Mouse (Mus musculus): ENCODE measurements at regions not wholly inside any gene's neighbourhood (a gene's known extent, or its start where the extent isn't known, plus 50 kb on each side); places are given as distances from the start of the nearest gene placed in this dataset.
A peak's percentile ranks its signal among the peaks of the same experiment; 100 is the strongest.

GRCm38 (mm10) chr14:67626181-67626580, 1617.2 kb upstream of the Gulo start:
- no peak for ATAC-seq (ENCODE audit: insufficient number of reproducible peaks, low FRiP score, low TSS enrichment, low read depth)
- H3K4me3 ChIP-seq: no peak overlapping the region
- H3K27ac ChIP-seq: no peak overlapping the region
- 82% methylated on average over 8 of the region's 8 CpGs for WGBS
- no peak overlapping the region for H3K9ac ChIP-seq
- H3K27me3 ChIP-seq: no peaks in the 10 kb centered on the region; the same call in 1 of the 2 replicates
- H3K4me1 ChIP-seq: no peaks in the 10 kb centered on the region
- no peak overlapping the region for H3K4me2 ChIP-seq
- H3K9me3 ChIP-seq: no peaks in the 10 kb centered on the region
- no peaks in the 10 kb centered on the region for H3K36me3 ChIP-seq

GRCm38 (mm10) chr14:67623841-67624480, 1615.0 kb upstream of the Gulo start:
- Histone ChIP-seq H3K27ac (no peak overlapping the region), H3K36me3 (no peaks in the 10 kb centered on the region), H3K4me3 (no peak overlapping the region), H3K9me3 (no peaks in the 10 kb centered on the region), H3K27me3 (no peaks in the 10 kb centered on the region; the same call in 1 of the 2 replicates), H3K4me2 (no peak overlapping the region), H3K9ac (no peak overlapping the region), H3K4me1 (no peaks in the 10 kb centered on the region)
- no peak for ATAC-seq (ENCODE audit: insufficient number of reproducible peaks, low FRiP score, low TSS enrichment, low read depth)
- 72% methylated on average over 4 of the region's 4 CpGs for WGBS

- no peak overlapping the region for H3K27ac ChIP-seq
- 77% methylated on average over 6 of the region's 6 CpGs for WGBS
- H3K9me3 ChIP-seq: no peaks in the 10 kb centered on the region
- no peaks in the 10 kb centered on the region for H3K36me3 ChIP-seq
- no peaks in the 10 kb centered on the region for H3K4me1 ChIP-seq
- H3K4me3 ChIP-seq: no peak overlapping the region
- H3K9ac ChIP-seq: no peak overlapping the region
- no peak overlapping the region for H3K4me2 ChIP-seq
- no peaks in the 10 kb centered on the region; the same call in 1 of the 2 replicates for H3K27me3 ChIP-seq
- ATAC-seq (ENCODE audit: insufficient number of reproducible peaks, low FRiP score, low TSS enrichment, low read depth): no peak
These were observed 1613.9 kb upstream of the Gulo start for GRCm38 (mm10) chr14:67622911-67623310.

GRCm38 (mm10) chr14:67621486-67621885, 1612.5 kb upstream of the Gulo start:
- no peak overlapping the region for H3K9ac ChIP-seq
- no peaks in the 10 kb centered on the region for H3K4me1 ChIP-seq
- H3K4me2 ChIP-seq: no peak overlapping the region
- ATAC-seq (ENCODE audit: insufficient number of reproducible peaks, low FRiP score, low TSS enrichment, low read depth): no peak
- no peak overlapping the region for H3K27ac ChIP-seq
- H3K9me3 ChIP-seq: no peaks in the 10 kb centered on the region
- WGBS: 54% methylated on average over 2 of the region's 2 CpGs
- no peaks in the 10 kb centered on the region for H3K36me3 ChIP-seq
- no peaks in the 10 kb centered on the region; the same call in 1 of the 2 replicates for H3K27me3 ChIP-seq
- H3K4me3 ChIP-seq: no peak overlapping the region

- Histone ChIP-seq H3K4me2 (no peak overlapping the region), H3K4me1 (no peaks in the 10 kb centered on the region), H3K9me3 (no peaks in the 10 kb centered on the region), H3K36me3 (no peaks in the 10 kb centered on the region), H3K27ac (no peak overlapping the region), H3K4me3 (no peak overlapping the region), H3K27me3 (no peaks in the 10 kb centered on the region; the same call in 1 of the 2 replicates), H3K9ac (no peak overlapping the region)
- no peak for ATAC-seq (ENCODE audit: insufficient number of reproducible peaks, low FRiP score, low TSS enrichment, low read depth)
- 26% methylated on average over 4 of the region's 4 CpGs for WGBS
These were observed 1612.0 kb upstream of the Gulo start for GRCm38 (mm10) chr14:67620854-67621476.

GRCm38 (mm10) chr14:67619571-67619970, 1610.6 kb upstream of the Gulo start:
- no peaks in the 10 kb centered on the region; the same call in 1 of the 2 replicates for H3K27me3 ChIP-seq
- H3K4me3 ChIP-seq: no peak overlapping the region
- 71% methylated on average over 4 of the region's 4 CpGs for WGBS
- H3K4me1 ChIP-seq: 0 out of 2 replicates have a peak, but pooled peaks cover 2% of the 10 kb centered on the region
- H3K27ac ChIP-seq: no peak overlapping the region
- ATAC-seq (ENCODE audit: insufficient number of reproducible peaks, low FRiP score, low TSS enrichment, low read depth): no peak
- H3K4me2 ChIP-seq: no peak overlapping the region
- no peak overlapping the region for H3K9ac ChIP-seq
- H3K9me3 ChIP-seq: no peaks in the 10 kb centered on the region
- H3K36me3 ChIP-seq: no peaks in the 10 kb centered on the region

- ATAC-seq (ENCODE audit: insufficient number of reproducible peaks, low FRiP score, low TSS enrichment, low read depth): no peak
- whole genome bisulfite sequencing: 27% methylated on average over 11 of the region's 11 CpGs
- H3K9me3 ChIP-seq: no peaks in the 10 kb centered on the region
- no peak overlapping the region for H3K9ac ChIP-seq
- H3K4me3 ChIP-seq: no peak overlapping the region
- peaks cover 31% of the 10 kb centered on the region for H3K4me1 ChIP-seq
- H3K27ac ChIP-seq: 0 out of 2 replicates have a peak overlapping the region, but pooled peaks have one; percentile 19
- no peaks in the 10 kb centered on the region for H3K36me3 ChIP-seq
- peak overlapping the region; percentile 56 for H3K4me2 ChIP-seq
- H3K27me3 ChIP-seq: peaks cover 4% of the 10 kb centered on the region; the same call in 1 of the 2 replicates
These were observed 1605.4 kb upstream of the Gulo start for GRCm38 (mm10) chr14:67614369-67614768.

- Histone ChIP-seq H3K4me3 (peak overlapping the region; percentile 25), H3K4me2 (peak overlapping the region; percentile 56), H3K4me1 (peaks cover 31% of the 10 kb centered on the region), H3K9ac (no peak overlapping the region), H3K27me3 (peaks cover 4% of the 10 kb centered on the region; the same call in 1 of the 2 replicates), H3K36me3 (no peaks in the 10 kb centered on the region), H3K9me3 (no peaks in the 10 kb centered on the region), H3K27ac (peak overlapping the region; percentile 65)
- WGBS: 28% methylated on average over 13 of the region's 13 CpGs
- no peak for ATAC-seq (ENCODE audit: insufficient number of reproducible peaks, low FRiP score, low TSS enrichment, low read depth)
These were observed 1604.7 kb upstream of the Gulo start for GRCm38 (mm10) chr14:67613691-67614090.

- no peak for ATAC-seq (ENCODE audit: insufficient number of reproducible peaks, low FRiP score, low TSS enrichment, low read depth)
- Histone ChIP-seq H3K36me3 (no peaks in the 10 kb centered on the region), H3K4me3 (peak overlapping the region; percentile 25), H3K4me2 (peak overlapping the region; percentile 56), H3K9ac (no peak overlapping the region), H3K4me1 (peaks cover 35% of the 10 kb centered on the region), H3K9me3 (no peaks in the 10 kb centered on the region), H3K27ac (peak overlapping the region; percentile 65), H3K27me3 (peaks cover 4% of the 10 kb centered on the region; the same call in 1 of the 2 replicates)
- WGBS: 5% methylated on average over 14 of the region's 14 CpGs
These were observed 1604.2 kb upstream of the Gulo start for GRCm38 (mm10) chr14:67613221-67613620.

GRCm38 (mm10) chr14:67612471-67612870, 1603.5 kb upstream of the Gulo start:
- no peak overlapping the region for H3K4me3 ChIP-seq
- peak overlapping the region; percentile 66 for H3K27ac ChIP-seq
- peaks cover 39% of the 10 kb centered on the region for H3K4me1 ChIP-seq
- WGBS: 37% methylated on average over 4 of the region's 4 CpGs
- no peak overlapping the region for H3K9ac ChIP-seq
- peaks cover 4% of the 10 kb centered on the region; the same call in 1 of the 2 replicates for H3K27me3 ChIP-seq
- H3K9me3 ChIP-seq: no peaks in the 10 kb centered on the region
- ATAC-seq (ENCODE audit: insufficient number of reproducible peaks, low FRiP score, low TSS enrichment, low read depth): no peak
- no peaks in the 10 kb centered on the region for H3K36me3 ChIP-seq
- H3K4me2 ChIP-seq: no peak overlapping the region

- no peaks in the 10 kb centered on the region for H3K9me3 ChIP-seq
- no peak overlapping the region for H3K9ac ChIP-seq
- H3K4me1 ChIP-seq: peaks cover 25% of the 10 kb centered on the region
- peak overlapping the region; percentile 38 for H3K4me2 ChIP-seq
- no peak for ATAC-seq (ENCODE audit: insufficient number of reproducible peaks, low FRiP score, low TSS enrichment, low read depth)
- peaks cover 4% of the 10 kb centered on the region; the same call in 1 of the 2 replicates for H3K27me3 ChIP-seq
- no peaks in the 10 kb centered on the region for H3K36me3 ChIP-seq
- 21% methylated on average over 20 of the region's 20 CpGs for WGBS
- no peak overlapping the region for H3K27ac ChIP-seq
- H3K4me3 ChIP-seq: peak overlapping the region; percentile 16
These were observed 1599.3 kb upstream of the Gulo start for GRCm38 (mm10) chr14:67608262-67608661.

GRCm38 (mm10) chr14:67602960-67603359, 1594.0 kb upstream of the Gulo start:
- no peaks in the 10 kb centered on the region for H3K27me3 ChIP-seq
- H3K4me1 ChIP-seq: peaks cover 4% of the 10 kb centered on the region; the same call in 1 of the 2 replicates
- no peaks in the 10 kb centered on the region for H3K36me3 ChIP-seq
- 79% methylated on average over 4 of the region's 4 CpGs for WGBS
- no peak overlapping the region for H3K27ac ChIP-seq
- ATAC-seq (ENCODE audit: insufficient number of reproducible peaks, low FRiP score, low TSS enrichment, low read depth): no peak
- H3K4me2 ChIP-seq: no peak overlapping the region
- H3K9ac ChIP-seq: no peak overlapping the region
- no peak overlapping the region for H3K4me3 ChIP-seq
- H3K9me3 ChIP-seq: no peaks in the 10 kb centered on the region
